Mouse (Mus musculus) lung, postnatal 0 days (tissue): Measurements from ENCODE around the gene Otud7b. TPM values are rescaled to one million over a fixed set of nuclear protein-coding genes. Genes with fewer than 3 reads are reported as not detected.
"Not testable (repeated sequence)": the region's sequence is repeated elsewhere in the genome, so short reads cannot be mapped to it uniquely, and the experiment has no call there.

ENCODE experiments used
- ATAC-seq: fragments of 200-750 bp; cut with Nextera tagmentation; 2 replicates; pipeline ENCODE4 v1.8.0; 2017; ENCODE audit warnings: moderate library complexity
- DNase-seq: peaks from one replicate; pipeline ENCODE4 v3.0.0-alpha.2; 2016; ENCODE audit warnings: low spot score
- H3K27ac ChIP-seq: fragments of 300-500 bp; sonication (generic); 2 replicates; pipeline ENCODE4 v1.5.1; 2014; ENCODE audit warnings: antibody characterized with exemption, mild to moderate bottlenecking, low read length, mixed read lengths
- H3K27me3 ChIP-seq: fragments of 300-500 bp; sonication (generic); replicated peaks from 2 replicates; pipeline ENCODE4 v1.6.1; 2014; ENCODE audit warnings: low read length, mixed read lengths; ENCODE audit not compliant: insufficient read depth
- H3K36me3 ChIP-seq: fragments of 300-500 bp; sonication (generic); 2 replicates; pipeline ENCODE4 v1.6.1; 2014; ENCODE audit warnings: low read length, mixed read lengths; ENCODE audit not compliant: insufficient read depth
- H3K4me1 ChIP-seq: fragments of 300-500 bp; sonication (generic); 2 replicates; pipeline ENCODE4 v1.6.1; 2014; ENCODE audit warnings: antibody characterized with exemption, low read depth, low read length, mixed read lengths; ENCODE audit not compliant: insufficient read depth
- H3K4me2 ChIP-seq: fragments of 300-500 bp; sonication (generic); replicated peaks from 2 replicates; pipeline ENCODE4 v1.6.1; 2014; ENCODE audit warnings: low read depth, mild to moderate bottlenecking, low read length, moderate library complexity, mixed read lengths
- H3K4me3 ChIP-seq: fragments of 300-500 bp; sonication (generic); 2 replicates; pipeline ENCODE4 v1.5.1; 2014; ENCODE audit warnings: low read depth, low read length
- H3K9ac ChIP-seq: fragments of 300-500 bp; sonication (generic); replicated peaks from 2 replicates; pipeline ENCODE4 v1.6.1; 2014; ENCODE audit warnings: low read depth, mild to moderate bottlenecking
- H3K9me3 ChIP-seq: fragments of 300-500 bp; sonication (generic); 2 replicates; pipeline ENCODE4 v1.6.1; 2016; ENCODE audit warnings: low read length, mixed read lengths
- CTCF ChIP-seq: IDR thresholded peaks from 2 replicates; pipeline ENCODE4 v1.5.1; 2016; ENCODE audit warnings: antibody characterized with exemption, mild to moderate bottlenecking
- EP300 ChIP-seq: IDR thresholded peaks from 2 replicates; pipeline ENCODE4 v1.6.1; 2016; ENCODE audit warnings: antibody characterized with exemption, mild to moderate bottlenecking, control low read depth
- WGBS: fragments of 180-500 bp; shearing (Covaris S2); extraction: QIAGEN DNeasy Blood & Tissue Kit; methylation state at CpG from one replicate; pipeline ENCODE4 v1.1.7; 2014; 5-methylcytosine and 5-hydroxymethylcytosine counted together
- polyA plus RNA-seq: library from polyadenylated mRNA; unstranded; fragments of >200 nt; fragmentation: Nextera tagmentation; extraction: Ambion mirVana; gene quantifications from 2 replicates; pipeline ENCODE4 v1.2.1, GENCODE M21; 2015

Gene Otud7b
- polyA plus RNA-seq, 1 experiment from 2014 or later, result 30.2 TPM

DNA sequence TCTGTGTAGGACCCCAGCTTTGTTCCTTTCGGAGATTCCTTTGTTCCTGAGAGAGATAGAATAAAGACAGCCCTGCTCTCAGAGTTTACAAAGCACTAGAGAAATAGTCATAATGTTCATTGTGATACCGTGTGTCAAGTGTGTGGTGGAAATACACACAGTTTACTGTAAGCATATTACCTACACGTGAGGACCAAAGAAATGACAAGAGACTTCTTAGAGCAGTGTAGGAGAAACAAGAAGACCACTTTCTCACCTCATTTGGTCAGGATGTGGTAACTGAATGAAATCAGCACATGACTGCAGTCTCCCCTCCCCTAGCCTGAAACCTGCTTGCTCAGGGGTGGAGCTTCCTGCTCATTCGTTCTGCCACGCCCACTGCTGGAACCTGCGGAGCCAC lies 93.9 kb downstream of the Otud7b start:
- DNase-seq (peak; percentile 47), ATAC-seq (peak; percentile 16; the same call in 1 of the 2 replicates)
- no peak for TF ChIP-seq EP300
- no peaks in the 10 kb centered on the region for H3K9me3 ChIP-seq
- no peak overlapping the region for H3K9ac ChIP-seq
- H3K4me1 ChIP-seq, result peaks cover 12% of the 10 kb centered on the region; the same call in 1 of the 2 replicates
- peak overlapping the region; percentile 95 for H3K4me2 ChIP-seq
- H3K27me3 ChIP-seq, result no peaks in the 10 kb centered on the region
- H3K4me3 ChIP-seq, result peak overlapping the region; percentile 56
- H3K27ac ChIP-seq, result no peak overlapping the region
- H3K36me3 ChIP-seq, result no peaks in the 10 kb centered on the region
- 3% methylated on average over 6 of the region's 6 CpGs for WGBS

DNA sequence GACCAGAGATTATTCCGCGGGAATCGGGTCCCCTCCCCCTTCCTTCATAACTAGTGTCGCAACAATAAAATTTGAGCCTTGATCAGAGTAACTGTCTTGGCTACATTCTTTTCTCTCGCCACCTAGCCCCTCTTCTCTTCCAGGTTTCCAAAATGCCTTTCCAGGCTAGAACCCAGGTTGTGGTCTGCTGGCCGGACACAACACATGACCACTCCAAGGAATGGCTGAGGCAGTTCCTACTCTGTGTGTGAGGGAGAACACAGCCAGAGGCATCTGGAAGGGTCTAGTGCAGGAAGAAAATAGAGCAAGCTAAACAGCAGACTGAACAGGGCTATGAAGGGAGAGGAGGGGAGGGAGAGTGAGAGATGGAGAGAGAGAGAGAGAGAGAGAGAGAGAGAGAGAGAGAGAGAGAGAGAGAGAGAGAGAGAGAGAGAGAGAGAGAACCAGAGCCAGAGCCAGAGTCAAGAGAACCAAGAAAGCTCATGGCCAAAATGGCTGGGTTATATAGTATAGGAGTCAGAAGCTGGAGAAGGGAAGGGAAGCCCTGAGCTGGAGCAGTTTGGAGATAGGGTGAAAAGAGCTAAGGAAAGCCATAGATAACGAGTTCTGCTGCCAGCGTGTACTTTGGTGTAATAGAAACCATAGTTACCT lies 94.4 kb downstream of the Otud7b start:
- not testable (repeated sequence) for H3K9ac ChIP-seq, H3K4me2 ChIP-seq, H3K36me3 ChIP-seq, H3K27ac ChIP-seq, DNase-seq, H3K4me3 ChIP-seq, H3K9me3 ChIP-seq, ATAC-seq, H3K27me3 ChIP-seq
- H3K4me1 ChIP-seq, result peaks cover 12% of the 10 kb centered on the region; the same call in 1 of the 2 replicates
- WGBS, result 25% methylated on average over 7 of the region's 8 CpGs

DNA sequence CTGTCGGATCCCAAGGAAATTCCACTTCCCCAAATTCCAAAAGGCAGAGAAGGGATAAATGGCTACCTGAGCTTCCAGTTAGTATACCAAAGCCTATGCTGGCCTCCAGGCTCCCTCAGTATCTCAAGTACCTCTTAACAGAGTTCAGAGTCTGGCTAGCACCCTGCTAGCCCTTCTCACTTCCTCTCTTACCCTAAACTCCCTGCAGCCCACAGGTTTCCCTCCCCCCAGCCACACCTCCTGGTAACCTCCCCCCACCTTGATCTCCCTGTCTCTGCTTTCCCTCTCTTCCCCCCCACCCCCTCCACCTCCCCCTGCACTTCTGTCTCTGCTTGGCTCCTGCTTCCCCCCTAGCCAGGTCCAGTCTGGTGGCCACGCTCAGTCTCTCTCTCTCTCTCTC lies 95.4 kb downstream of the Otud7b start:
- H3K4me2 ChIP-seq, result no peak overlapping the region
- TF ChIP-seq CTCF (no peak), EP300 (no peak)
- no peaks in the 10 kb centered on the region for H3K27me3 ChIP-seq
- 37% methylated on average over 2 of the region's 2 CpGs for WGBS
- no peak overlapping the region for H3K4me3 ChIP-seq
- peaks cover 12% of the 10 kb centered on the region; the same call in 1 of the 2 replicates for H3K4me1 ChIP-seq
- no peaks in the 10 kb centered on the region for H3K36me3 ChIP-seq
- ATAC-seq (no peak), DNase-seq (no peak)
- H3K9me3 ChIP-seq, result no peaks in the 10 kb centered on the region
- H3K27ac ChIP-seq, result no peak overlapping the region
- H3K9ac ChIP-seq, result no peak overlapping the region

DNA sequence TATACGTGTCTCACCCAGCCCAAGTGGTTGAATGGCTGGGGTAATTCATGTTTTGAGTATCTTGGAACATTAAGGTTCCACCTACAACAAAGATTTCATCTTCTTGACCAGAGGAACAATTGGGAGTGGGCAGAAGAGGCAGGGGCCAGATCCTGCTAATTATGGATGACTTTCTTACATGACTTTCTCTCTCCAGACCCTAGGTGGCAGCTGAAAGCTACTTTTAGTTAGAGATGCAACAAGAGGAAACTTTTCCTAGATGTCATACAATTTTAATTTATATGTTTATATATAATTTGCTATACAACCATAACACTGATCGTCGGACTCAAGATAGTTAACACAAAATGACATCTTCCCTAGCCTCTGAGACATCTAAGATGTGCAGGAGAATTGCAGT lies 103.5 kb downstream of the Otud7b start:
- Histone ChIP-seq H3K36me3 (no peaks in the 10 kb centered on the region), H3K27me3 (no peaks in the 10 kb centered on the region), H3K27ac (no peak overlapping the region), H3K4me3 (no peak overlapping the region), H3K9me3 (no peaks in the 10 kb centered on the region), H3K4me2 (no peak overlapping the region), H3K4me1 (no peaks in the 10 kb centered on the region), H3K9ac (no peak overlapping the region)
- DNase-seq, result no peak
- TF ChIP-seq EP300 (no peak), CTCF (peak; percentile 32)
- 61% methylated on average over 3 of the region's 3 CpGs for whole genome bisulfite sequencing
- ATAC-seq, result no peak

DNA sequence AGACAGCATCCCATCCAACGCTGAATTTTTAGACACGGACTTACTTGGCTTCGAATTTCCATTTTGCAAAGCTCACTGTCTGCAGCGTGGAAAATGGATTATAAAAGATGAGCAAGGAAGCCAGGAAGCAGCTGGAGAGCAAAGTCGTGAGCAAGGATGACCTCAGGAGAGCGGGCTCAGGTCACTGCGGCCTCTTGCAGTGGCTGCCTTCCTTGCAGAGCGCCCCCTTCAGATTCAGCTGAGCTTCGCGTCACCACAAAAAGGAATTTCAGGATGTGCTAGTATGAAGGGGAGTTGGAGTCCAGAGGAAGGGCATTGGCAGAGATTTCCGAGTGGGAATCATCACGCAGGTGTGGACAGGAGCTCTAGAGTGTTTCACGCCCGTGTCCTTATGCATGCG lies 104.9 kb downstream of the Otud7b start:
- no peak overlapping the region for H3K27ac ChIP-seq
- TF ChIP-seq EP300 (no peak), CTCF (peak; percentile 55)
- H3K4me3 ChIP-seq, result no peak overlapping the region
- no peaks in the 10 kb centered on the region for H3K27me3 ChIP-seq
- no peaks in the 10 kb centered on the region for H3K9me3 ChIP-seq
- no peak overlapping the region for H3K9ac ChIP-seq
- WGBS, result 23% methylated on average over 15 of the region's 15 CpGs
- no peaks in the 10 kb centered on the region for H3K36me3 ChIP-seq
- H3K4me2 ChIP-seq, result no peak overlapping the region
- DNase-seq (no peak), ATAC-seq (no peak)
- no peaks in the 10 kb centered on the region for H3K4me1 ChIP-seq

Other genes starting within 250 kb of the Otud7b start
- gene Prpf3, start 248.6 kb upstream of the Otud7b start, polyA plus RNA-seq, result 14.3 and 16.0 TPM in 2 replicates
- 252 and 273 TPM in 2 replicates for gene Mrps21, start 233.0 kb upstream of the Otud7b start, polyA plus RNA-seq
- 2.0 and 3.1 TPM in 2 replicates for gene Ciart, start 222.3 kb upstream of the Otud7b start, polyA plus RNA-seq
- gene BC028528, start 212.5 kb upstream of the Otud7b start, polyA plus RNA-seq, result 247 and 252 TPM in 2 replicates
- 48.6 and 49.1 TPM in 2 replicates for gene Aph1a, start 210.6 kb upstream of the Otud7b start, polyA plus RNA-seq
- 4.4 and 4.5 TPM in 2 replicates for gene Car14, start 199.8 kb upstream of the Otud7b start, polyA plus RNA-seq
- 72.5 and 79.6 TPM in 2 replicates for gene Anp32e, start 175.3 kb upstream of the Otud7b start, polyA plus RNA-seq
- gene Plekho1, start 108.5 kb upstream of the Otud7b start, polyA plus RNA-seq, result 53.5 and 55.4 TPM in 2 replicates
- gene Vps45, start 46.1 kb upstream of the Otud7b start, polyA plus RNA-seq, result 32.3 and 32.8 TPM in 2 replicates
- 7.5 and 11.3 TPM in 2 replicates for gene Mtmr11, start 57.5 kb downstream of the Otud7b start, polyA plus RNA-seq
- gene Sf3b4, start 67.8 kb downstream of the Otud7b start, polyA plus RNA-seq, result 64.4 and 68.4 TPM in 2 replicates
- gene Sv2a, start 76.6 kb downstream of the Otud7b start, polyA plus RNA-seq, result 1.9 and 2.2 TPM in 2 replicates
- gene Bola1, start 115.2 kb downstream of the Otud7b start, polyA plus RNA-seq, result 50.1 and 51.1 TPM in 2 replicates
- 0.31 TPM in 1 of 2 replicates, not detected in the other for gene Hist2h2ab, start 115.3 kb downstream of the Otud7b start, polyA plus RNA-seq
- gene Hist2h2ac, start 116.4 kb downstream of the Otud7b start, polyA plus RNA-seq, result 3.0 and 3.6 TPM in 2 replicates
- gene Hist2h2be, start 116.6 kb downstream of the Otud7b start, polyA plus RNA-seq, result 2.3 and 4.0 TPM in 2 replicates
- 1.8 and 2.2 TPM in 2 replicates for gene Hist2h3c2, start 134.6 kb downstream of the Otud7b start, polyA plus RNA-seq
- 168 and 196 TPM in 2 replicates for gene Hist2h2aa2, start 135.7 kb downstream of the Otud7b start, polyA plus RNA-seq
- 56.2 and 60.0 TPM in 2 replicates for gene Hist2h2aa1, start 141.0 kb downstream of the Otud7b start, polyA plus RNA-seq
- gene Hist2h3c1, start 142.2 kb downstream of the Otud7b start, polyA plus RNA-seq, result 0.77 TPM in 1 of 2 replicates, not detected in the other
- gene Hist2h4, start 158.8 kb downstream of the Otud7b start, polyA plus RNA-seq, result 9.7 and 9.8 TPM in 2 replicates
- gene Hist2h3b, start 164.1 kb downstream of the Otud7b start, polyA plus RNA-seq, result 12.5 and 12.9 TPM in 2 replicates
- 0.48 and 2.9 TPM in 2 replicates for gene Hist2h2bb, start 165.2 kb downstream of the Otud7b start, polyA plus RNA-seq
- gene Fcgr1, start 189.4 kb downstream of the Otud7b start, polyA plus RNA-seq, result 4.7 and 5.3 TPM in 2 replicates